Mouse (Mus musculus) brown adipose tissue, adult 24 weeks (tissue): Measurements from ENCODE around the gene Adrb1. TPM values are rescaled to one million over a fixed set of nuclear protein-coding genes. Genes with fewer than 3 reads are reported as not detected.
"Not testable (repeated sequence)": the region's sequence is repeated elsewhere in the genome, so short reads cannot be mapped to it uniquely, and the experiment has no call there.

Source experiments
- H3K27ac ChIP-seq: fragments of 200-500 bp; replicated peaks from 2 replicates; pipeline ENCODE4 v1.5.1; 2012; ENCODE audit warnings: low read depth, mild to moderate bottlenecking, low read length
- H3K4me1 ChIP-seq: fragments of 200-500 bp; 2 replicates; pipeline ENCODE4 v1.6.1; 2012; ENCODE audit warnings: low read length, mixed read lengths; ENCODE audit not compliant: control insufficient read depth, insufficient read depth, insufficient read length
- H3K4me3 ChIP-seq: fragments of 200-500 bp; 2 replicates; pipeline ENCODE4 v1.5.1; 2012; ENCODE audit warnings: low read depth, mild to moderate bottlenecking, low read length, moderate library complexity; ENCODE audit not compliant: insufficient read depth
- polyA plus RNA-seq: library from polyadenylated mRNA; stranded (reverse); fragments of >200 nt; gene quantifications from 2 replicates; pipeline ENCODE4 v1.2.4, GENCODE M21; 2012; ENCODE audit not compliant: missing spikeins, insufficient read depth, insufficient read length

Adrb1 gene
- polyA plus RNA-seq, 1 experiment: 23.9 TPM

DNA sequence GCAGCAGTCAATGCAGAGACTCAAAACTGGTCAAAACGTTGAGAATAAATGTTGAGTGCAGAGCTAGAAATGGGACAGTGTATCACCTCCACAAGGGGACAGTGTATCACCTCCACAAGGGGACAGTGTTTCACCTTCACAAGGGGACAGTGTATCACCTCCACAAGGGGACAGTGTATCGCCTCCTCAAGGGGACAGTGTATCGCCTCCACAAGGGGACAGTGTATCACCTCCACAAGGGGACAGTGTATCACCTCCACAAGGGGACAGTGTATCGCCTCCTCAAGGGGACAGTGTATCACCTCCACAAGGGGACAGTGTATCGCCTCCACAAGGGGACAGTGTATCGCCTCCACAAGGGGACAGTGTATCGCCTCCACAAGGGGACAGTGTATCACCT lies 56.5 kb downstream of the Adrb1 start:
- not testable (repeated sequence) for H3K27ac ChIP-seq, H3K4me1 ChIP-seq, H3K4me3 ChIP-seq

Other genes with a start within 250 kb of the Adrb1 start
- 5.2 and 5.5 TPM in 2 replicates for gene Dclre1a, start 174.0 kb upstream of the Adrb1 start, polyA plus RNA-seq
- 9.3 and 9.9 TPM in 2 replicates for gene Nhlrc2, start 173.9 kb upstream of the Adrb1 start, polyA plus RNA-seq
- gene Ccdc186, start 100.0 kb downstream of the Adrb1 start, polyA plus RNA-seq: 13.5 and 19.8 TPM in 2 replicates
- not detected in 2 replicates for gene Tdrd1, start 104.0 kb downstream of the Adrb1 start, polyA plus RNA-seq
- gene Vwa2, start 152.1 kb downstream of the Adrb1 start, polyA plus RNA-seq: not detected in 2 replicates